Mouse (Mus musculus): Measurements from ENCODE around the gene Slco3a1. TPM values are rescaled to one million over a fixed set of nuclear protein-coding genes. Genes with fewer than 3 reads are reported as not detected.

The Slco3a1 gene
- total RNA-seq, 4 experiments from 2014 or later: 47.2 to 64.9 (median 57.2) TPM

GRCm38 (mm10) chr7:74528182-74528581 lies 26.4 kb downstream of the Slco3a1 start:
- no peak for DNase-seq (ENCODE audit: low spot score in 2 of 2)

GRCm38 (mm10) chr7:74527689-74528088 lies 26.9 kb downstream of the Slco3a1 start:
- no peak for DNase-seq (ENCODE audit: low spot score in 2 of 2)

GRCm38 (mm10) chr7:74526030-74526429 lies 28.6 kb downstream of the Slco3a1 start:
- DNase-seq (ENCODE audit: low spot score in 2 of 2): peak; percentile 17 to 24

- no peak for DNase-seq (ENCODE audit: low spot score in 2 of 2)
Observed at GRCm38 (mm10) chr7:74525586-74525985, 29.0 kb downstream of the Slco3a1 start.

- DNase-seq (ENCODE audit: low spot score in 2 of 2): no peak
Observed at GRCm38 (mm10) chr7:74524188-74524971, 30.2 kb downstream of the Slco3a1 start.

GRCm38 (mm10) chr7:74523086-74523485 lies 31.5 kb downstream of the Slco3a1 start:
- no peak for DNase-seq (ENCODE audit: low spot score in 2 of 2)

GRCm38 (mm10) chr7:74522260-74522659 lies 32.3 kb downstream of the Slco3a1 start:
- DNase-seq (ENCODE audit: low spot score in 2 of 2): no peak

- DNase-seq (ENCODE audit: low spot score in 2 of 2): no peak
Observed at GRCm38 (mm10) chr7:74519386-74519785, 35.2 kb downstream of the Slco3a1 start.

GRCm38 (mm10) chr7:74518776-74519175 lies 35.8 kb downstream of the Slco3a1 start:
- DNase-seq (ENCODE audit: low spot score in 2 of 2): no peak

GRCm38 (mm10) chr7:74518255-74518654 lies 36.3 kb downstream of the Slco3a1 start:
- no peak for DNase-seq (ENCODE audit: low spot score in 2 of 2)

GRCm38 (mm10) chr7:74510676-74511075 lies 43.9 kb downstream of the Slco3a1 start:
- no peak for DNase-seq (ENCODE audit: low spot score in 2 of 2)

- DNase-seq (ENCODE audit: low spot score in 2 of 2): no peak
Observed at GRCm38 (mm10) chr7:74508205-74508604, 46.4 kb downstream of the Slco3a1 start.

GRCm38 (mm10) chr7:74506856-74507255 lies 47.7 kb downstream of the Slco3a1 start:
- no peak for DNase-seq (ENCODE audit: low spot score in 2 of 2)

- DNase-seq (ENCODE audit: low spot score in 2 of 2): no peak
Observed at GRCm38 (mm10) chr7:74505635-74506034, 48.9 kb downstream of the Slco3a1 start.

GRCm38 (mm10) chr7:74501187-74501586 lies 53.4 kb downstream of the Slco3a1 start:
- DNase-seq (ENCODE audit: low spot score in 2 of 2): no peak

GRCm38 (mm10) chr7:74499470-74499869 lies 55.1 kb downstream of the Slco3a1 start:
- no peak for DNase-seq (ENCODE audit: low spot score in 2 of 2)

GRCm38 (mm10) chr7:74498266-74498980 lies 56.2 kb downstream of the Slco3a1 start:
- no peak for DNase-seq (ENCODE audit: low spot score in 2 of 2)

GRCm38 (mm10) chr7:74497203-74497602 lies 57.4 kb downstream of the Slco3a1 start:
- no peak for DNase-seq (ENCODE audit: low spot score in 2 of 2)

- no peak for DNase-seq (ENCODE audit: low spot score in 2 of 2)
Observed at GRCm38 (mm10) chr7:74495451-74495850, 59.1 kb downstream of the Slco3a1 start.

- DNase-seq (ENCODE audit: low spot score in 2 of 2): no peak
Observed at GRCm38 (mm10) chr7:74493775-74494174, 60.8 kb downstream of the Slco3a1 start.

GRCm38 (mm10) chr7:74491683-74492355 lies 62.8 kb downstream of the Slco3a1 start:
- peak in 1 of 2 experiments; percentile 20 for DNase-seq (ENCODE audit: low spot score in 2 of 2)

GRCm38 (mm10) chr7:74488141-74488540 lies 66.4 kb downstream of the Slco3a1 start:
- DNase-seq (ENCODE audit: low spot score in 2 of 2): no peak

Data from layer of hippocampus, adult 8-10 months (tissue).